Mouse (Mus musculus): ENCODE measurements at regions not wholly inside any gene's neighbourhood (a gene's known extent, or its start where the extent isn't known, plus 50 kb on each side); places are given as distances from the start of the nearest gene placed in this dataset.

DNA sequence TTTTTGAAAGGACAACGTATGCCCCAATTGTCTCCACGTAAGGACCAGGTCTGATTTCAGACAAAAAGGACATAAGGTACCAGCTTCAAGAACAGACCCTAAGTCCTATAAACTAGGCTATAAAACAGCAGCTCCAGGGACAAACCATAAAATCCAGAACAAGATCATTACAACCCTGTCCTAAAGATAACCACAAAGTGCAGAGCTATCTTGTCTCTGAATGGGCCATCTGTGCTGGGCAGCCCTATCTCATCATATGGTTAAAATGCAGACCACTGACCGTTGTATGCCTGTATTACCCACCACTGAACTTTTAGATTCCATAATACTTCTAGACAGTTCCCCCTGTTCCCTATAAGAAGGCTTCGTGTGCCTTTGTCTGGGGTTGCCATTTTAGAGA, 477.4 kb upstream of the Fam174a start:
- TF ChIP-seq CTCF (IDR thresholded peaks at IDR 0.05; ENCODE audit: control insufficient read depth, insufficient read depth, insufficient replicate concordance, low read depth, low read length) (no peak), POLR2A (IDR thresholded peaks at IDR 0.05; ENCODE audit: control insufficient read depth, low read depth, low read length) (no peak)

All from testis, adult 2 months (tissue).